Mouse (Mus musculus) spleen, adult 2 months (tissue): ENCODE results near the gene Kif11.

Experiments
- CTCF ChIP-seq: fragments of 200-500 bp; IDR thresholded peaks from 2 replicates; pipeline ENCODE4 v1.5.1; 2011; ENCODE audit warnings: mild to moderate bottlenecking, inconsistent platforms; ENCODE audit not compliant: insufficient read depth, insufficient read length, insufficient replicate concordance; ENCODE audit errors: extremely low read depth
- POLR2A ChIP-seq: fragments of 200-500 bp; IDR thresholded peaks from 2 replicates; pipeline ENCODE4 v1.6.1; 2011; ENCODE audit warnings: low read depth, low read length, inconsistent platforms

- no peak for TF ChIP-seq CTCF
- no peak for TF ChIP-seq POLR2A
Measured at GRCm38 (mm10) chr19:37363128-37363939, 12.9 kb upstream of the Kif11 start.
